Comparison of ENCODE assay signal across 11 mouse cellular contexts in genomic region chr9:21954635-21955034, GRCm38 (mm10). TPM values are rescaled to one million over a fixed set of nuclear protein-coding genes. Genes with fewer than 3 reads are reported as not detected.
DNase-seq lines count a peak whose midpoint lies in the region; ATAC-seq and TF ChIP-seq lines count a peak whose summit lies in the region.
"Had no signal": no experiment of that assay in that cellular context is flagged by ENCODE, and none has a peak within 500 bp of the region (broad histone marks: within the 10 kb centered on the region; RNA-seq: fewer than 3 reads in every experiment).

No protein-coding gene starts in this region.

- no peak for TF ChIP-seq EP300 in stomach, postnatal 0 days (optimal IDR thresholded peaks at IDR 0.05)

- TF ChIP-seq CTCF in stomach, postnatal 0 days (IDR thresholded peaks at IDR 0.05; ENCODE audit: low read depth), result no peak

- ATAC-seq in heart, embryonic 15.5 days (replicated peaks; ENCODE audit: insufficient number of reproducible peaks, insufficient read depth, low FRiP score, low read depth), result no peak
- ATAC-seq in heart, embryonic 12.5 days (ENCODE audit: insufficient number of reproducible peaks, low FRiP score), result no peak
- no peak for ATAC-seq in stomach, embryonic 14.5 days (ENCODE audit: insufficient number of reproducible peaks, insufficient read depth, low FRiP score, low read depth)
- ATAC-seq in stomach, postnatal 0 days (ENCODE audit: low FRiP score, low TSS enrichment), result no peak
- ATAC-seq in limb, embryonic 13.5 days (ENCODE audit: low FRiP score, low read depth), result no peak
- ATAC-seq in megakaryocyte progenitor cell, adult 5-6 weeks (replicated peaks; ENCODE audit: poor library complexity), result no peak

- no peaks in the 10 kb centered on the region for H3K36me3 ChIP-seq in heart, embryonic 15.5 days
- peaks cover 18% of the 10 kb centered on the region for H3K36me3 ChIP-seq in heart, embryonic 12.5 days
- no peaks in the 10 kb centered on the region for H3K36me3 ChIP-seq in stomach, embryonic 14.5 days (ENCODE audit: control insufficient read depth, insufficient read depth, low read length)
- no peaks in the 10 kb centered on the region for H3K36me3 ChIP-seq in stomach, postnatal 0 days (ENCODE audit: control insufficient read depth, insufficient read depth, low read length)
- H3K36me3 ChIP-seq in limb, embryonic 13.5 days, result peaks cover 5% of the 10 kb centered on the region; the same call in 1 of the 2 replicates

- no peak overlapping the region for H3K4me3 ChIP-seq in heart, embryonic 15.5 days
- H3K4me3 ChIP-seq in heart, embryonic 12.5 days, result no peak overlapping the region
- no peak overlapping the region for H3K4me3 ChIP-seq in stomach, embryonic 14.5 days (ENCODE audit: low read depth, low read length)
- H3K4me3 ChIP-seq in stomach, postnatal 0 days (ENCODE audit: low read depth, low read length), result no peak overlapping the region
- H3K4me3 ChIP-seq in limb, embryonic 13.5 days, result no peak overlapping the region

- 78% methylated on average over 3 of the region's 3 CpGs for WGBS in heart, embryonic 15.5 days
- 75% methylated on average over 3 of the region's 3 CpGs for WGBS in heart, embryonic 12.5 days
- WGBS in stomach, embryonic 14.5 days, result 73% methylated on average over 3 of the region's 3 CpGs
- WGBS in stomach, postnatal 0 days, result 68% methylated on average over 3 of the region's 3 CpGs
- WGBS in limb, embryonic 13.5 days, result 77% methylated on average over 3 of the region's 3 CpGs

- no peak overlapping the region for H3K9ac ChIP-seq in heart, embryonic 15.5 days
- H3K9ac ChIP-seq in heart, embryonic 12.5 days, result no peak overlapping the region
- no peak overlapping the region for H3K9ac ChIP-seq in stomach, embryonic 14.5 days (replicated peaks; ENCODE audit: low read depth, low read length)
- no peak overlapping the region for H3K9ac ChIP-seq in stomach, postnatal 0 days (ENCODE audit: low read length)
- H3K9ac ChIP-seq in limb, embryonic 13.5 days, result no peak overlapping the region

- peak overlapping the region; percentile 65 for H3K4me2 ChIP-seq in heart, embryonic 15.5 days
- no peak overlapping the region for H3K4me2 ChIP-seq in heart, embryonic 12.5 days
- 0 out of 2 replicates have a peak overlapping the region, but pooled peaks have one; percentile 59 for H3K4me2 ChIP-seq in stomach, embryonic 14.5 days (replicated peaks; ENCODE audit: low read depth, low read length)
- H3K4me2 ChIP-seq in stomach, postnatal 0 days (replicated peaks; ENCODE audit: low read depth), result no peak overlapping the region
- peak overlapping the region; percentile 70 for H3K4me2 ChIP-seq in limb, embryonic 13.5 days (replicated peaks)

- DNase-seq in stomach, postnatal 0 days (ENCODE audit: low spot score), result no peak
- no peak for DNase-seq in testis, postnatal 14 days (ENCODE audit: low spot score)
- DNase-seq in gastrocnemius, postnatal 4 days (ENCODE audit: low spot score in 2 of 2), result no peak
- DNase-seq: heart, adult 18-20 months; kidney, postnatal 4 days; right cerebral cortex, postnatal 25 days had no signal

- H3K27me3 ChIP-seq in heart, embryonic 15.5 days, result peaks cover 2% of the 10 kb centered on the region; the same call in 1 of the 2 replicates
- H3K27me3 ChIP-seq in heart, embryonic 12.5 days (replicated peaks), result peaks cover 11% of the 10 kb centered on the region
- H3K27me3 ChIP-seq in stomach, embryonic 14.5 days (ENCODE audit: control insufficient read depth, insufficient read depth, low read length), result no peaks in the 10 kb centered on the region
- H3K27me3 ChIP-seq in stomach, postnatal 0 days (ENCODE audit: control insufficient read depth, insufficient read depth, low read length), result no peaks in the 10 kb centered on the region
- peaks cover 11% of the 10 kb centered on the region for H3K27me3 ChIP-seq in limb, embryonic 13.5 days

- H3K9me3 ChIP-seq in heart, embryonic 15.5 days (replicated peaks), result no peaks in the 10 kb centered on the region
- no peaks in the 10 kb centered on the region for H3K9me3 ChIP-seq in heart, embryonic 12.5 days (replicated peaks)
- H3K9me3 ChIP-seq in stomach, embryonic 14.5 days (ENCODE audit: control insufficient read depth, low read depth, low read length), result no peaks in the 10 kb centered on the region
- no peaks in the 10 kb centered on the region for H3K9me3 ChIP-seq in stomach, postnatal 0 days (ENCODE audit: control insufficient read depth, low read length)
- no peaks in the 10 kb centered on the region for H3K9me3 ChIP-seq in limb, embryonic 13.5 days

- peaks cover 9% of the 10 kb centered on the region for H3K4me1 ChIP-seq in heart, embryonic 15.5 days (replicated peaks)
- H3K4me1 ChIP-seq in heart, embryonic 12.5 days (replicated peaks), result peaks cover 4% of the 10 kb centered on the region; the same call in 1 of the 2 replicates
- no peaks in the 10 kb centered on the region for H3K4me1 ChIP-seq in stomach, embryonic 14.5 days (ENCODE audit: control insufficient read depth, insufficient read depth, low read length)
- H3K4me1 ChIP-seq in stomach, postnatal 0 days (replicated peaks; ENCODE audit: control insufficient read depth, insufficient read depth), result no peaks in the 10 kb centered on the region
- H3K4me1 ChIP-seq in limb, embryonic 13.5 days, result peaks cover 7% of the 10 kb centered on the region

- H3K27ac ChIP-seq in heart, embryonic 15.5 days, result no peak overlapping the region
- no peak overlapping the region for H3K27ac ChIP-seq in heart, embryonic 12.5 days (ENCODE audit: poor library complexity, severe bottlenecking)
- H3K27ac ChIP-seq in stomach, embryonic 14.5 days (ENCODE audit: low read length), result no peak overlapping the region
- no peak overlapping the region for H3K27ac ChIP-seq in stomach, postnatal 0 days (replicated peaks)
- H3K27ac ChIP-seq in limb, embryonic 13.5 days, result no peak overlapping the region

RNA-seq across cellular contexts. Expression of gene Swsap1, which starts 0.9 kb away (rescaled TPM):
- polyA plus RNA-seq in heart, embryonic 15.5 days (2015; fragmentation: Nextera tagmentation; extraction: Ambion mirVana), result 4.4 and 5.2 TPM in 2 replicates
- 4.8 and 5.8 TPM in 2 replicates for polyA plus RNA-seq in heart, embryonic 12.5 days (2016; fragmentation: Nextera tagmentation; extraction: Ambion mirVana)
- 8.9 and 10.4 TPM in 2 replicates for polyA plus RNA-seq in stomach, embryonic 14.5 days (2014; fragmentation: Nextera tagmentation; extraction: Ambion mirVana)
- polyA plus RNA-seq in stomach, postnatal 0 days (2015; fragmentation: Nextera tagmentation; extraction: Ambion mirVana), result 4.2 and 5.4 TPM in 2 replicates
- polyA plus RNA-seq in limb, embryonic 13.5 days (2015; fragmentation: Nextera tagmentation; extraction: Ambion mirVana), result 4.9 and 6.2 TPM in 2 replicates
- total RNA-seq in gastrocnemius, postnatal 4 days (2021), result 1 to 10 TPM; 5.2 to 6.3 TPM
- 8.1 and 9.0 TPM in 2 replicates for total RNA-seq in megakaryocyte progenitor cell, adult 5-6 weeks (2015)
- 4.1 and 5.8 TPM in 2 replicates for total RNA-seq in megakaryocyte progenitor cell, adult 5-6 weeks (2017)

RNA-seq across cellular contexts. Expression of gene Epor, which starts 8.7 kb away (rescaled TPM):
- polyA plus RNA-seq in heart, embryonic 15.5 days (2015; fragmentation: Nextera tagmentation; extraction: Ambion mirVana), result 2.9 and 4.7 TPM in 2 replicates
- 10.9 and 12.0 TPM in 2 replicates for polyA plus RNA-seq in heart, embryonic 12.5 days (2016; fragmentation: Nextera tagmentation; extraction: Ambion mirVana)
- 6.4 and 6.7 TPM in 2 replicates for polyA plus RNA-seq in stomach, embryonic 14.5 days (2014; fragmentation: Nextera tagmentation; extraction: Ambion mirVana)
- polyA plus RNA-seq in stomach, postnatal 0 days (2015; fragmentation: Nextera tagmentation; extraction: Ambion mirVana), result 2.8 and 3.4 TPM in 2 replicates
- 6.2 and 6.3 TPM in 2 replicates for polyA plus RNA-seq in limb, embryonic 13.5 days (2015; fragmentation: Nextera tagmentation; extraction: Ambion mirVana)
- 1 to 10 TPM; 6.5 to 7.5 TPM for total RNA-seq in gastrocnemius, postnatal 4 days (2021)
- total RNA-seq in megakaryocyte progenitor cell, adult 5-6 weeks (2015), result 3.0 and 6.0 TPM in 2 replicates
- 3.8 and 5.0 TPM in 2 replicates for total RNA-seq in megakaryocyte progenitor cell, adult 5-6 weeks (2017)

RNA-seq across cellular contexts. Expression of gene Plppr2, which starts 17.8 kb away (rescaled TPM):
- polyA plus RNA-seq in heart, embryonic 15.5 days (2015; fragmentation: Nextera tagmentation; extraction: Ambion mirVana), result 3.2 and 5.7 TPM in 2 replicates
- polyA plus RNA-seq in heart, embryonic 12.5 days (2016; fragmentation: Nextera tagmentation; extraction: Ambion mirVana), result 8.2 and 8.4 TPM in 2 replicates
- 8.5 and 9.9 TPM in 2 replicates for polyA plus RNA-seq in stomach, embryonic 14.5 days (2014; fragmentation: Nextera tagmentation; extraction: Ambion mirVana)
- polyA plus RNA-seq in stomach, postnatal 0 days (2015; fragmentation: Nextera tagmentation; extraction: Ambion mirVana), result 2.7 and 4.1 TPM in 2 replicates
- polyA plus RNA-seq in limb, embryonic 13.5 days (2015; fragmentation: Nextera tagmentation; extraction: Ambion mirVana), result 8.5 and 9.1 TPM in 2 replicates
- total RNA-seq in gastrocnemius, postnatal 4 days (2021), result 1 to 10 TPM; 4.4 to 4.8 TPM
- total RNA-seq in megakaryocyte progenitor cell, adult 5-6 weeks (2015), result 0.42 TPM in 2 replicates
- 0.21 TPM in 1 of 2 replicates, not detected in the other for total RNA-seq in megakaryocyte progenitor cell, adult 5-6 weeks (2017)

RNA-seq across cellular contexts. Expression of gene Tmem205, which starts 27.3 kb away (rescaled TPM):
- polyA plus RNA-seq in heart, embryonic 15.5 days (2015; fragmentation: Nextera tagmentation; extraction: Ambion mirVana), result 36.9 and 44.9 TPM in 2 replicates
- polyA plus RNA-seq in heart, embryonic 12.5 days (2016; fragmentation: Nextera tagmentation; extraction: Ambion mirVana), result 38.3 and 38.4 TPM in 2 replicates
- polyA plus RNA-seq in stomach, embryonic 14.5 days (2014; fragmentation: Nextera tagmentation; extraction: Ambion mirVana), result 60.7 and 62.4 TPM in 2 replicates
- polyA plus RNA-seq in stomach, postnatal 0 days (2015; fragmentation: Nextera tagmentation; extraction: Ambion mirVana), result 95.0 and 95.7 TPM in 2 replicates
- polyA plus RNA-seq in limb, embryonic 13.5 days (2015; fragmentation: Nextera tagmentation; extraction: Ambion mirVana), result 41.3 and 46.5 TPM in 2 replicates
- total RNA-seq in gastrocnemius, postnatal 4 days (2021), result 10 to 100 TPM; 18.9 to 21.4 TPM
- 49.4 and 60.5 TPM in 2 replicates for total RNA-seq in megakaryocyte progenitor cell, adult 5-6 weeks (2015)
- 19.7 and 22.1 TPM in 2 replicates for total RNA-seq in megakaryocyte progenitor cell, adult 5-6 weeks (2017)

RNA-seq across cellular contexts. Expression of gene Ccdc159, which starts 27.4 kb away (rescaled TPM):
- 2.7 and 3.5 TPM in 2 replicates for polyA plus RNA-seq in heart, embryonic 15.5 days (2015; fragmentation: Nextera tagmentation; extraction: Ambion mirVana)
- 2.7 and 3.8 TPM in 2 replicates for polyA plus RNA-seq in heart, embryonic 12.5 days (2016; fragmentation: Nextera tagmentation; extraction: Ambion mirVana)
- polyA plus RNA-seq in stomach, embryonic 14.5 days (2014; fragmentation: Nextera tagmentation; extraction: Ambion mirVana), result 4.9 and 6.3 TPM in 2 replicates
- 1.1 and 1.9 TPM in 2 replicates for polyA plus RNA-seq in stomach, postnatal 0 days (2015; fragmentation: Nextera tagmentation; extraction: Ambion mirVana)
- 5.1 and 6.2 TPM in 2 replicates for polyA plus RNA-seq in limb, embryonic 13.5 days (2015; fragmentation: Nextera tagmentation; extraction: Ambion mirVana)
- total RNA-seq in gastrocnemius, postnatal 4 days (2021), result 1 to 10 TPM in 1 of 2 experiments, under 1 TPM in 1; 0.98 to 1.3 TPM
- total RNA-seq in megakaryocyte progenitor cell, adult 5-6 weeks (2015), result 0.12 TPM in 1 of 2 replicates, not detected in the other
- 0.08 and 0.41 TPM in 2 replicates for total RNA-seq in megakaryocyte progenitor cell, adult 5-6 weeks (2017)

Comparison
In these comparisons a context has a peak if more than half of its experiments do, and no peak if none do; other contexts are left out.
1. H3K4me2 ChIP-seq: peak in heart, embryonic 15.5 days (single experiment), stomach, embryonic 14.5 days (single experiment) and limb, embryonic 13.5 days (single experiment); none in heart, embryonic 12.5 days (single experiment) and stomach, postnatal 0 days (single experiment).